Mouse (Mus musculus): Measurements from ENCODE around the gene Fcho1. TPM values are rescaled to one million over a fixed set of nuclear protein-coding genes. Genes with fewer than 3 reads are reported as not detected.
"Not testable (repeated sequence)": the region's sequence is repeated elsewhere in the genome, so short reads cannot be mapped to it uniquely, and the experiment has no call there.

The Fcho1 gene
- polyA plus RNA-seq, 1 experiment from 2014 or later: 1.2 TPM

DNA sequence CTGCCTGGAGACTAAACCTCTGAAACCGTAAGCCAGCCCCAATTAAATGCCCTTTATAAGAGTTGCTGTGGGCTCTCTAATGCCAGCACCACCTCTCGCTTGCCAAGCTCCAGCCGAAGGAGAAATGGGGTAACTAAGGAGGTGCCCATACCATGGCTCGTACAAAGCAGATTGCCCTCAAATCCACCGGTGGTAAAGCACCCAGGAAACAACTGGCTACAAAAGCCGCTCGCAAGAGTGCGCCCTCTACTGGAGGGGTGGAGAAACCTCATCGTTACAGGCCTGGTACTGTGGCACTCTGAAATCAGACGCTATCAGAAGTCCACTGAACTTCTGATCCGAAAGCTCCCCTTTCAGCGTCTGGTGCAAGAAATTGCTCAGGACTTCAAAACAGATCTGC is 30.1 kb downstream of the Fcho1 start:
- H3K4me1 ChIP-seq (ENCODE audit: control insufficient read depth, insufficient read depth, low read length); H3K9me3 ChIP-seq (replicated peaks; ENCODE audit: control insufficient read depth, low read length); H3K4me2 ChIP-seq; H3K27ac ChIP-seq (ENCODE audit: low read depth, low read length); H3K9ac ChIP-seq (ENCODE audit: low read depth, low read length); ATAC-seq (replicated peaks; ENCODE audit: insufficient number of reproducible peaks, low FRiP score, low TSS enrichment); H3K4me3 ChIP-seq (ENCODE audit: low read depth, low read length); H3K36me3 ChIP-seq (ENCODE audit: control insufficient read depth, insufficient read depth, low read length): not testable (repeated sequence)
- H3K27me3 ChIP-seq (ENCODE audit: control insufficient read depth, insufficient read depth, low read length): peaks cover 65% of the 10 kb centered on the region
- WGBS (ENCODE audit: insufficient replicate concordance): 60% methylated on average over 12 of the region's 12 CpGs

DNA sequence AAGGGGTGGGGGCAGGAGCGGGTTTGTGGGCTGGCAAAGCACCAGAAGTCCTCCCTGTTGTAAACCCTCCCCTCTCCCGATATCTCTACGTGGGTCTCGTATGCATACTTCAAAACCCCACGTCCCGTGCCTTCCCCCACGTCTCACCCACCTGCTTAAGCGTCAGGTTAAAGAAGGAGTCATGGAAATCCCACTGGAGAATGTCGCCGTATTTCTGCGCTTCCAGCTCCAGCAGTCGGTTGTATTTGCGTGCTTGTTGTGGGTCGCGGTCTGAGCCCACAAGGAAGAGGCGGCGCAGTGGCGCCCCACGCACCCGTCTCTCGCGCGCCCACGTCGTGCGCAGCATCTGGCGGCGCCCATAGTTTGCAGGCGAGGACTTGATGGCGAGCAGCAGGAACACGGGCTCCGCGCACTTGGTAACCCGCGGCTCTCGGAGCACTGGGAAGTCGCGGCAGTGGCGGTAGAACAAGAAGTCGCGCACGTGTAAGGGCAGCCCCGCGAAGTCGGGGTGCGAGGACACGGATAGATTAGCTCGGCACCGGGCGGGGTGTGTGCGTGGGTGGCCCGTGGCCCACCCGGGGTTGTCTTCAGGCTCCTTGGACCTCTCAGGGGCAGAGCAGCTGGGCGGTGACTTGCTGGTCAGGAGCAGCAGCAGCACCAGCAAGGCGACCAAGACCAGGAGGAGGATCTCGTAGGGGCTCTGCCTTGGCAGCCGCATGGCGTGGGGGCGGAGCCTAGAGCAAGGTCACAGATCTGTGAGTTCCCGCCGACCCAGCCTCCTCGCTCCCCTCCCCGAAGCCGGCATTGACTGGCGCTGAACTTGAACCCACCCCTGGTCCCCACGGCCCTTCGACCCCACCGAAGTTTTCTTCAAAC is 32.1 kb downstream of the Fcho1 start:
- Histone ChIP-seq H3K9me3 (replicated peaks; ENCODE audit: control insufficient read depth, low read length) (no peaks in the 10 kb centered on the region), H3K4me3 (ENCODE audit: low read depth, low read length) (peak overlapping the region; percentile 8), H3K27me3 (ENCODE audit: control insufficient read depth, insufficient read depth, low read length) (peaks cover 73% of the 10 kb centered on the region), H3K9ac (ENCODE audit: low read depth, low read length) (no peak overlapping the region), H3K27ac (ENCODE audit: low read depth, low read length) (no peak overlapping the region), H3K4me2 (peak overlapping the region; percentile 25), H3K36me3 (ENCODE audit: control insufficient read depth, insufficient read depth, low read length) (no peaks in the 10 kb centered on the region), H3K4me1 (ENCODE audit: control insufficient read depth, insufficient read depth, low read length) (0 out of 2 replicates have a peak, but pooled peaks cover 3% of the 10 kb centered on the region)
- ATAC-seq (replicated peaks; ENCODE audit: insufficient number of reproducible peaks, low FRiP score, low TSS enrichment): 0 out of 2 replicates have a peak, but pooled peaks have one; percentile 26
- WGBS (ENCODE audit: insufficient replicate concordance): 13% methylated on average over 67 of the region's 68 CpGs

DNA sequence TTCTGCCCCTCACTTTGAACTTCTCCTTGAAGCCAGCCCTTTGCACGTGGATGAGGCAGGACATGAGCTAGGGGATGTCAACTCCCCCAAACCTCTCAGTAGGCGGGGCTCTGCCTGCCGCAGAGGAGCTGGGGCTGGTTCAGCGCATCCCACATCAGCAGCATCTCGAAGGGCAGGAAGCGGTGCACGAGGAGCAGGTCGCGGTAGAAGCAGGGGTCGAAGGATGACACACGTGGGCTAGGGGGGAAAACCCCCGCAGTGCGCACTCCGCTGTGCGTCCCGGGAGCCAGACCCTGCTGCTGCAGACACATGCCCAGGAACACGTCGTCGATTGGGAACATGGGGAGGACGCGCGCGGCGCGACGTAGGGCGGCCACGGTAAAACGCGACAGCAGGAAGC is 33.0 kb downstream of the Fcho1 start:
- Histone ChIP-seq H3K27me3 (ENCODE audit: control insufficient read depth, insufficient read depth, low read length) (peaks cover 82% of the 10 kb centered on the region), H3K4me1 (ENCODE audit: control insufficient read depth, insufficient read depth, low read length) (peaks cover 7% of the 10 kb centered on the region; the same call in 1 of the 2 replicates), H3K27ac (ENCODE audit: low read depth, low read length) (no peak overlapping the region), H3K9ac (ENCODE audit: low read depth, low read length) (no peak overlapping the region), H3K4me2 (no peak overlapping the region), H3K4me3 (ENCODE audit: low read depth, low read length) (no peak overlapping the region), H3K36me3 (ENCODE audit: control insufficient read depth, insufficient read depth, low read length) (no peaks in the 10 kb centered on the region), H3K9me3 (replicated peaks; ENCODE audit: control insufficient read depth, low read length) (no peaks in the 10 kb centered on the region)
- ATAC-seq (replicated peaks; ENCODE audit: insufficient number of reproducible peaks, low FRiP score, low TSS enrichment): no peak
- WGBS (ENCODE audit: insufficient replicate concordance): 8% methylated on average over 30 of the region's 30 CpGs

DNA sequence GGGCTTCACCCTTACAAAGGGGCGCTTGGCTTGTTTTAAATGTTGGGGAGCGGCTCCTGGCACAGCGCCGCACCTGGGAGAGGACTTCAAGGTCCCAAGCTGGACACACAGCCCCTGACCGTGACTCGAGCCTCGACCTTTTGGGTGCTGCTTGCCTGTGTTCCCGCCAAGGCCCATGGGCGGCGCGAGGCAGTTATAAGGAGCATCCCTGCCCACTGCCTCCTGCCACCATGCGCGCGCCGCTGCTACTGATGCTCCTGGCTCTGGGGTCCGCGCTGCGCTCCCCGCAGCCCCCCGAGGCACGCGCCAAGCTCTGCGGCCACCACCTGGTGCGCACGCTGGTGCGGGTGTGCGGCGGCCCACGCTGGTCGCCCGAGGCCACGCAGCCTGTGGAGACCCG is 36.5 kb downstream of the Fcho1 start, which contains the start of gene Insl3:
Gene Insl3 (plus strand): TSS at position 187 of the 400 bp plus-strand sequence.
- WGBS (ENCODE audit: insufficient replicate concordance): 8% methylated on average over 33 of the region's 33 CpGs

DNA sequence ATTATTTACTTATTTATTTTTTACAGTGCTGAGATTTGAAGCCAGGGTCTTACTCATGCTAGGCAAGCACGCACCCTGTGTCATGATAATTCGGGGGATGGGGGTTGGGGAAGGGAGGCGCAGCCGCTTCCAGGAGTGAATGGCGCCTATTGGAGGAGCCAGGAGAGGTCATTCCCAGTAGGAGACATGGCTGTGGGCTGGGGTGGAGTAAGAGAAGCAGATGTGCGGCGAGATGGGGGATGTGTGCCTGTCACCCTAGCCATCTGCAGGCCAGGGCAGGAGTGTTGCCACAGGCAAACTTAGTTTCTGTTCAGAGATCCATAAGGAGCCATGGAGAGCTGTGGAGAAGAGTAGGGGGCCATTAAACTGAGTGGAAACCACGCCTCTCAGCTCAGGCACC is 37.9 kb downstream of the Fcho1 start:
- Histone ChIP-seq H3K4me3 (ENCODE audit: low read depth, low read length) (no peak overlapping the region), H3K4me1 (ENCODE audit: control insufficient read depth, insufficient read depth, low read length) (peaks cover 14% of the 10 kb centered on the region), H3K27me3 (ENCODE audit: control insufficient read depth, insufficient read depth, low read length) (peaks cover 100% of the 10 kb centered on the region), H3K4me2 (no peak overlapping the region), H3K36me3 (ENCODE audit: control insufficient read depth, insufficient read depth, low read length) (no peaks in the 10 kb centered on the region), H3K9me3 (replicated peaks; ENCODE audit: control insufficient read depth, low read length) (no peaks in the 10 kb centered on the region), H3K27ac (ENCODE audit: low read depth, low read length) (no peak overlapping the region), H3K9ac (ENCODE audit: low read depth, low read length) (no peak overlapping the region)
- WGBS (ENCODE audit: insufficient replicate concordance): 4% methylated on average over 8 of the region's 8 CpGs
- no peak for ATAC-seq (replicated peaks; ENCODE audit: insufficient number of reproducible peaks, low FRiP score, low TSS enrichment)

More for the DNA sequence above, 36.5 kb downstream of the Fcho1 start, which contains the start of gene Insl3:
- Histone ChIP-seq H3K27me3 (ENCODE audit: control insufficient read depth, insufficient read depth, low read length) (peaks cover 100% of the 10 kb centered on the region), H3K27ac (ENCODE audit: low read depth, low read length) (no peak within 1 kb of the TSS), H3K9me3 (replicated peaks; ENCODE audit: control insufficient read depth, low read length) (no peaks in the 10 kb centered on the region), H3K4me2 (no peak within 1 kb of the TSS), H3K4me1 (ENCODE audit: control insufficient read depth, insufficient read depth, low read length) (peaks cover 15% of the 10 kb centered on the region), H3K4me3 (ENCODE audit: low read depth, low read length) (no peak within 1 kb of the TSS), H3K36me3 (ENCODE audit: control insufficient read depth, insufficient read depth, low read length) (no peaks in the 10 kb centered on the region), H3K9ac (ENCODE audit: low read depth, low read length) (no peak within 1 kb of the TSS)
- no peak for ATAC-seq (replicated peaks; ENCODE audit: insufficient number of reproducible peaks, low FRiP score, low TSS enrichment)

DNA sequence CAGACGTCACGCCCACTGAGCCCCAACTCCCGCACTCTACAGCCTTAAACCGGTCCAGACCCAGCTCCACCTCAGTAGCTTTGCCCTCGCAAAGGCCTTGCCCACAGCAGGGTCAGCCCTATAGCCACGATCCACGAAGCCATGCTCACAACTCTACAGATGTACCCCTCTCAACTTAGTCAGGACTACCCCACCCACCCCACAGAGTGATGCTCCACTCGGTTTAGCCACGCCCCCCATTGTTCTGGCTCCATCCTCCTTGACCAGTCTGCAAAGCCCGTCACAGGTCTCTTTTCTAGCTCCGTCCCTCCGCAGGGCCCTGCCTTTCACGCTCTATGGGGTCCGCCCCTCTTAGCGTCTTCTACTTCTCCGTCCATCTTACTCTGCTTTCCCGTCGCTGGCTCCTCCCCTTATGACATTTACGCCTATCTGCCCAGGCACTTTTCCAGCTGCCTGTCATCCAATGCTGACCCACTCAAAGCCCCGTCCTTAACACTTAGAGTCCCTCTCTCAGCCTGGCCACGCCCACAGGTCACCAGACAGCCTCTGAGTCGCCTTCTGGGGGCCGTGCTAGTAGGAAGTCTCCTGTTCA is 39.3 kb downstream of the Fcho1 start:
- H3K9ac ChIP-seq (ENCODE audit: low read depth, low read length): no peak overlapping the region
- H3K27me3 ChIP-seq (ENCODE audit: control insufficient read depth, insufficient read depth, low read length): peaks cover 100% of the 10 kb centered on the region
- no peaks in the 10 kb centered on the region for H3K9me3 ChIP-seq (replicated peaks; ENCODE audit: control insufficient read depth, low read length)
- peak overlapping the region; percentile 56 for H3K4me2 ChIP-seq
- WGBS (ENCODE audit: insufficient replicate concordance): 4% methylated on average over 23 of the region's 23 CpGs
- ATAC-seq (replicated peaks; ENCODE audit: insufficient number of reproducible peaks, low FRiP score, low TSS enrichment): peak; percentile 43
- no peak overlapping the region for H3K27ac ChIP-seq (ENCODE audit: low read depth, low read length)
- H3K4me1 ChIP-seq (ENCODE audit: control insufficient read depth, insufficient read depth, low read length): peaks cover 12% of the 10 kb centered on the region
- H3K4me3 ChIP-seq (ENCODE audit: low read depth, low read length): peak overlapping the region; percentile 15
- no peaks in the 10 kb centered on the region for H3K36me3 ChIP-seq (ENCODE audit: control insufficient read depth, insufficient read depth, low read length)

DNA sequence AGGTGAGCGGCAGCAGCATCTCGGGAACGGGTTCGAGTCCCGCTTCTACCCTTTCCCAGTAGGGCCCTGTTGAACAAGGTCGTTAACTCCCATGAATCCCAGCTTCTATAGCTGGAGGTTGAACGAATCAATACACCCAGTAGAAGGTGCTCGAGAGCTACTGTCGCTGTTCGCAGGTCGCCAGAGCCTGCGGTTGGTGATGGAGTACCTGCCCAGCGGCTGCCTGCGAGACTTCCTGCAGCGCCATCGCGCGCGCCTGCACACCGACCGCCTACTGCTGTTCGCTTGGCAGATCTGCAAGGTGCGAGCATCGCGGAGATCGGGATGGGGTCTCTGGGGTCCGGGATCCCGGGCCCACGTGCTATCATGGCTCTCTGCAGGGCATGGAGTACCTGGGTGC is 39.9 kb downstream of the Fcho1 start:
- ATAC-seq (replicated peaks; ENCODE audit: insufficient number of reproducible peaks, low FRiP score, low TSS enrichment): no peak; the same call in 1 of the 2 replicates
- Histone ChIP-seq H3K27ac (ENCODE audit: low read depth, low read length) (no peak overlapping the region), H3K4me2 (peak overlapping the region; percentile 56), H3K9ac (ENCODE audit: low read depth, low read length) (no peak overlapping the region), H3K27me3 (ENCODE audit: control insufficient read depth, insufficient read depth, low read length) (peaks cover 100% of the 10 kb centered on the region), H3K4me3 (ENCODE audit: low read depth, low read length) (peak overlapping the region; percentile 15), H3K9me3 (replicated peaks; ENCODE audit: control insufficient read depth, low read length) (no peaks in the 10 kb centered on the region), H3K36me3 (ENCODE audit: control insufficient read depth, insufficient read depth, low read length) (no peaks in the 10 kb centered on the region), H3K4me1 (ENCODE audit: control insufficient read depth, insufficient read depth, low read length) (peaks cover 15% of the 10 kb centered on the region)
- WGBS (ENCODE audit: insufficient replicate concordance): 6% methylated on average over 29 of the region's 29 CpGs

DNA sequence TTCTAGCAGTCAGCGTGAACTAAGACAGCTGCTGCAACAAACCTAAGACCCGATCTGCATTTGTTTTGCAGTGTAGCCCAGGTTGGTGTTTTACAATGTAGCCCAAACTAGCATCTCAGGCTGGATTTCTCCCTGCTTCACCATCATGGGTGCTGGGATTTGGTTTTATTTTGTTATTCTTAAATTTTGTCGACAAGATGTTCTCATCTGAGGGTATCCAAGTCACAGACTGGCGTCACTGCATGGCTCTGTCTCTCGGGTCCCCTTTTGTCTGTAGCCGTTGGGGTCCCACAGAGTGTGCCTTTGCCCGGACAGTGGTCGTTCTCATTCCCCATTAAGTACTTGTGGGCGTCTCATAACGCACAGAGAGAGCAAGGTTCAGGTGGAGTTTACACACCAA is 40.8 kb downstream of the Fcho1 start:
- no peak overlapping the region for H3K4me3 ChIP-seq (ENCODE audit: low read depth, low read length)
- no peak for ATAC-seq (replicated peaks; ENCODE audit: insufficient number of reproducible peaks, low FRiP score, low TSS enrichment)
- H3K36me3 ChIP-seq (ENCODE audit: control insufficient read depth, insufficient read depth, low read length): no peaks in the 10 kb centered on the region
- 29% methylated on average over 10 of the region's 10 CpGs for WGBS (ENCODE audit: insufficient replicate concordance)
- no peak overlapping the region for H3K27ac ChIP-seq (ENCODE audit: low read depth, low read length)
- peaks cover 99% of the 10 kb centered on the region for H3K27me3 ChIP-seq (ENCODE audit: control insufficient read depth, insufficient read depth, low read length)
- no peak overlapping the region for H3K9ac ChIP-seq (ENCODE audit: low read depth, low read length)
- no peaks in the 10 kb centered on the region for H3K9me3 ChIP-seq (replicated peaks; ENCODE audit: control insufficient read depth, low read length)
- H3K4me2 ChIP-seq: no peak overlapping the region
- H3K4me1 ChIP-seq (ENCODE audit: control insufficient read depth, insufficient read depth, low read length): peaks cover 20% of the 10 kb centered on the region
